Mouse (Mus musculus): ENCODE measurements around the gene Arl14ep.

Arl14ep gene

DNA sequence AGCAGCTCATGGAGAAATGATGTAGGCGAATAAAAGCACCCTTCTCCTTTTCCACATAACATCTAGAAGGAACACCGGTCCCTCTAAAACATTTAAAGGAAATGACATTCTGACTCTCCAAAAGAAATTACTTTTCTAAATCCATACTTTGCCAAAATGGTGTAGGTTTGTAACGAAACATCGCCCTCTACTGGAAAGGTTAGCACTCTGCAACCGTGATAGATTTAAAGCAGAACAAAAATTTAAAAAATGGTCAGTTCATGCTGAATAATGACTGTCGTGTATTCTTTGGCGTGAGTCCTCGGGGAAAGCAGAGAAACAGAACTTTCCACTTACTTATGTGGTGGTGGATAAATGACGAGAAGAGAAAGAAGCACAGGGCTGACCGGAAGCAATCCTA, 18.6 kb downstream of the Arl14ep start:
- peak; percentile 50 to 57 for DNase-seq (ENCODE audit: low spot score in 2 of 2)

DNA sequence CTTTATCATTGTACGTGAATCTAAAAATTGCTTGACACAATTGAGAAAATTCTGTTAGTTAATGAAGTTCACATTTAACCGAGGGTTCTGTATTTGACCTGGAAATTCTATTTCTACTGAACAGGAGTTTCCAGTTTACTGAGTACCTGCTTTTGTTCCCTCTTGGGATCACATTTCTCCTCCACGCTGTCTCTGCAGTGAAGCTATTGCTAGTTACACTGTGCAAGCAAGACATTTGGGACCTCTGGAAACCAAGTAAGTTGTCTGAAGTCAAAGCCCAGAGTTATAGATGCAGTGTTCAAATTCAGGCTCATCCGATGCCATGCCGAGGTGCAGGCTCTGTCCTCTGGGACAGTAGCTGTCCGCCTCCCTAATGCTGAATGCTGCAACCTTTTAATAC, 19.2 kb downstream of the Arl14ep start:
- no peak for DNase-seq (ENCODE audit: low spot score in 2 of 2)

DNA sequence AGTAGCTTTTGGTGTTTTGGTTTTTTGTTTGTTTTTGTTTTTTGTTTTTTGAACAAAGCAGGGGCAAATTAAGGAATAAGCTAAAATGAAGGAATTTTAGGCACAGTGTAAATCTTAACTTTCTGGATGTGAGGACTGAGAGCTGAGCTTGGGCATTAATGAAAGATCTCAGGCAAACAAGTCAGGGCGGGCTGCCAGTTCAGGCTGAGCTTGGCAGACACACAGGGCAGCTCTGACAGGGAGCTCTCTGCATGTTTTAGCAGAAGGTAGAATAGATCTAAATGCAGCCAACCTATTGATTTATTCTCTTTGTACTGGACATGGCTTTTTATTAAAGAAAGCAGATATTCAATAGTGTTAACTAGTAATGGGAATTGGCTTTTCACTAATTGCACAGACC, 31.8 kb downstream of the Arl14ep start:
- no peak for DNase-seq (ENCODE audit: low spot score in 2 of 2)

DNA sequence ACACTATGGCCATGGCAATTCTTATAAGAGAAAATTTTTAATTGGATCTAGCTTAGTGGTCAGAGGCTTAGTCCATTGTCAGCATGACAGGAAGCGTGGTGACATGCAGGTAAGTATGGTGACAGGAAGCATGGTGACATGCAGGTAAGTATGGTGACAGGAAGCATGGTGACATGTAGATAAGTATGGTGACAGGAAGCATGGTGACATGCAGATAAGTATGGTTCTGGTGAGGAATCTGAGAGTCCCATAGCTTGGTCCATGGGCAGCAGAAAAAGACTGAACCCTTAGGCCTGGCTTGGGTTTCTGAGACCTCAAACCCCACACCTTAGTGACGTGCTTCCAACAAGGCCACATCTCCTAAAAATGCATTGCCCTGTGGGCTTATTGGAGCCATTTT, 38.5 kb downstream of the Arl14ep start:
- no peak for DNase-seq (ENCODE audit: low spot score in 2 of 2)

DNA sequence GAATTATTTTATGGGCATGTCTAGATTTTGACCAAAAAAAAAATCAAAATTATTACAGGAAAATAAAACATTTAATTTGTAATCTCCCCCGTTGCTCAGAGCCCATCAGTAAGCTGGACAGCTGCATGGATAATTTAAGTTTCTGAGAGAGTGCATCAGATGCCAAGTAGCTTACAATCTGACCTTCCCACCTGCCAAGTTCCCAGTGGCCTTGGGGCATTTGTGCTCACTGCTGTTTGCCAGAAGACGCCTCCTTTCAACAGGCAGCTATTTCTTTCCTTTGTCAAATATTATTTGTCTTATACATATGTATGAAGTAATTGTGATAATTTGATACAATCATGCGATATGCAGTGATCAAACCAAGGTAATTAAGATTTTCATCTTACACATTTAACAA, 44.3 kb downstream of the Arl14ep start:
- DNase-seq (ENCODE audit: low spot score in 2 of 2), result no peak

Data from right cerebral cortex, adult 2 months (tissue).